ENCODE assay signal across 8 mouse cellular contexts in the genomic region with DNA sequence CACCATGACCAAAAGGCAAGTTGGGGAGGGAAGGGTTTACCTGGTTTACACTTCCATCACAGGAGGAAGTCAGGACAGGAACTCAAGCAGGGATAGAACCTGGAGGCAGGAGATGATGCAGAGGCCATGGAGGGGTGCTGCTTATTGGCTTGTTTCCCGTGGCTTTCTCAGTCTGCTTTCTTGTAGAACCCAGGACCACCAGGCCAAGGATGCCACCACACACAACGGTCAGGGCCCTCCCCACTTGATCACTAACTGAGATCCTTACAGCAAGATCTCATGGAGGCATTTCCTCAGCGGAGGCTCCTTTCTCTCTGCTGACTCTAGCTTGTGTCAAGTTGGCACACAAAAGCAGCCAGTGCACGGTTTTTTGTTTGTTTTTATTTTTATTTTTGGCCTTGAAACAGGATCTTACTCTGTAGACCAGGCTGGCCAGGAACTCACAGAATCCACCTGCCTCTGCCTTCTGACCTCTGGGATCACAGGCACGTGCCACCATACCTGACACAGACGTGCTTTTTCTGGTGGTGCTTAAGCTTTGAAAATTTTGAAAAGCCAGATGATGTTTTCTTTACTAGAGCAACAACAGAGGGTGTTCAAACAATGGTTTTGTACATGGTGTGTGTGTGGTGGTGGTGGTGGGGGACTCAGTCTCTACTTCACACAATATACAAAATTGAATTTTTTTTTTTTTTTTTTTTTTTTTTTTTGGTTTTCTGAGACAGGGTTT. TPM values are rescaled to one million over a fixed set of nuclear protein-coding genes. Genes with fewer than 3 reads are reported as not detected.
A peak's percentile ranks its signal among the peaks of the same experiment; 100 is the strongest.
DNase-seq lines count a peak whose midpoint lies in the region; ATAC-seq and TF ChIP-seq lines count a peak whose summit lies in the region.

A gene (minus strand): TSS at position 375 of the 730 bp plus-strand sequence.

- 26% methylated on average over 6 of the region's 6 CpGs for WGBS in cerebellum, adult 2 months
- WGBS in neural tube, embryonic 13.5 days, result 77% methylated on average over 6 of the region's 6 CpGs

- no peak for TF ChIP-seq CTCF in cerebellum, adult 2 months (IDR thresholded peaks at IDR 0.05; ENCODE audit: borderline replicate concordance, insufficient read depth, low read depth, low read length)

- no peaks in the 10 kb centered on the region for H3K9me3 ChIP-seq in megakaryocyte, embryonic 14.5 days
- H3K9me3 ChIP-seq in neural tube, embryonic 13.5 days, result no peaks in the 10 kb centered on the region

- peak within 1 kb of the TSS; percentile 74 for H3K4me3 ChIP-seq in cerebellum, adult 2 months (replicated peaks; ENCODE audit: insufficient read depth, low read depth, low read length)
- H3K4me3 ChIP-seq in megakaryocyte, embryonic 14.5 days (replicated peaks), result peak within 1 kb of the TSS; percentile 35
- peak within 1 kb of the TSS; percentile 62 for H3K4me3 ChIP-seq in neural tube, embryonic 13.5 days

- no peak; the same call in 1 of the 2 replicates for TF ChIP-seq POLR2A in cerebellum, adult 2 months (IDR thresholded peaks at IDR 0.05; ENCODE audit: borderline replicate concordance, insufficient read depth, low read length)

- ATAC-seq in megakaryocyte, adult 5-6 weeks (ENCODE audit: poor library complexity, severe bottlenecking), result no peak
- no peak for ATAC-seq in neural tube, embryonic 13.5 days (ENCODE audit: low read depth)

- no peaks in the 10 kb centered on the region for H3K36me3 ChIP-seq in megakaryocyte, embryonic 14.5 days (replicated peaks; ENCODE audit: low read length)
- H3K36me3 ChIP-seq in neural tube, embryonic 13.5 days, result peaks cover 5% of the 10 kb centered on the region; the same call in 1 of the 2 replicates

- H3K27me3 ChIP-seq in cerebellum, adult 2 months (ENCODE audit: control insufficient read depth, insufficient read depth, low read length), result no peaks in the 10 kb centered on the region
- peaks cover 76% of the 10 kb centered on the region for H3K27me3 ChIP-seq in megakaryocyte, embryonic 14.5 days (replicated peaks)
- no peaks in the 10 kb centered on the region for H3K27me3 ChIP-seq in neural tube, embryonic 13.5 days

- H3K4me2 ChIP-seq in neural tube, embryonic 13.5 days, result peak within 1 kb of the TSS; percentile 65

- peak in 1 of 2 experiments; percentile 50 for DNase-seq in cerebellum, adult 2 months
- DNase-seq in cerebellum, adult 11-12 months, result no peak
- DNase-seq in layer of hippocampus, postnatal 36 days, result no peak
- no peak for DNase-seq in retina, postnatal 1 day
- no peak for DNase-seq in thymus, adult 18-20 months

- H3K27ac ChIP-seq in cerebellum, adult 2 months (ENCODE audit: insufficient read depth, low read length), result peak within 1 kb of the TSS; percentile 87
- peak within 1 kb of the TSS; percentile 96 for H3K27ac ChIP-seq in neural tube, embryonic 13.5 days (replicated peaks)

- peaks cover 33% of the 10 kb centered on the region for H3K4me1 ChIP-seq in cerebellum, adult 2 months (ENCODE audit: control insufficient read depth, insufficient read depth, low read length)
- peaks cover 26% of the 10 kb centered on the region for H3K4me1 ChIP-seq in megakaryocyte, embryonic 14.5 days
- H3K4me1 ChIP-seq in neural tube, embryonic 13.5 days (replicated peaks), result peaks cover 50% of the 10 kb centered on the region

- peak within 1 kb of the TSS; percentile 86 for H3K9ac ChIP-seq in neural tube, embryonic 13.5 days

RNA-seq across cellular contexts. Expression of the gene that starts here (rescaled TPM):
- polyA plus RNA-seq in cerebellum, adult 2 months (2012; rRNA removed), result 158 and 185 TPM in 2 replicates
- polyA plus RNA-seq in megakaryocyte, embryonic 14.5 days (2012; ENCODE audit: insufficient read depth, low replicate concordance), result not detected in 2 replicates
- total RNA-seq in megakaryocyte, adult 5-6 weeks (2015), result not detected in 2 replicates
- not detected in 2 replicates for total RNA-seq in megakaryocyte, adult 5-6 weeks (2017)
- total RNA-seq in layer of hippocampus, postnatal 36 days (2021), result 10 to 100 TPM; 88.5 to 90.2 TPM
- polyA plus RNA-seq in neural tube, embryonic 13.5 days (2015; fragmentation: Nextera tagmentation; extraction: Ambion mirVana), result 44.4 and 49.6 TPM in 2 replicates

Comparison
In these comparisons a context has a peak if more than half of its experiments do, and no peak if none do; other contexts are left out.
1. RNA of the gene that starts here (total RNA-seq): 88.5 to 90.2 TPM in layer of hippocampus, postnatal 36 days; not detected in megakaryocyte, adult 5-6 weeks; every median in the first group is over 10 times any median in the second.
2. RNA of the gene that starts here (polyA plus RNA-seq): 158 to 185 TPM in cerebellum, adult 2 months and 44.4 to 49.6 TPM in neural tube, embryonic 13.5 days; not detected in megakaryocyte, embryonic 14.5 days; every median in the first group is over 10 times any median in the second.
3. Peak in every context shown above with its lines, with median percentiles within 50 percentile points of each other: H3K4me3 ChIP-seq.